Comparison of ENCODE assay signal across 13 mouse cellular contexts in the genomic region with DNA sequence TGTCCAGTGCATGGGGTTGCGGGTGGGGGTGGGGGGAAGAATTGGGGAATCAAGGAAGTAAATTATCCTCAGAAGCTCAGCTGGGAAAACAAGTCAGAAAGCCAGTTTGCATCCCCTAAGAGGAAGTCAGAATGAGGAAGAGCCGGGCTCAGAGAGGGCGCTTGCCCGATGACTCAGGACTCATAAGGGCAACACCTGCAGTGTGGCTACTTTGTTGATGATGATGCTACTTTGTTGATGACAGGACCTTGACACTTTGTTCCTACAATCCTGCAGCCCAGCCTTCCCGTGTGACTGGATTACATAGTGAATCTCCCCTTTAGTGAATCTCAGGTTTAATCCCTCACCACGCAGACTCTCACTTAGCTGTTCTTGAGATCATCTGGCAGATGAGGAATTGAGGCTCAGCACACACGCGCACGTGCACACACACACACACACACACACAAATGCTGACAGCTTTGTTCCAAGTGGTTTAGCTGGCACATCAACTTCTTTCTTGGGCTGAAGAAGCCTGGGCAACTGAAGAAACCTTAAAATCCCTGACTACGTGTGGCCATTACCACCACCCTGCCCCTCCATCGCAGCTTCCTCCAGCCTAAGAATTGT. TPM values are rescaled to one million over a fixed set of nuclear protein-coding genes. Genes with fewer than 3 reads are reported as not detected.
DNase-seq lines count a peak whose midpoint lies in the region; ATAC-seq and TF ChIP-seq lines count a peak whose summit lies in the region.
"Had no signal": no experiment of that assay in that cellular context is flagged by ENCODE, and none has a peak within 500 bp of the region (broad histone marks: within the 10 kb centered on the region; RNA-seq: fewer than 3 reads in every experiment).

No protein-coding gene starts in this region.

- peak; percentile 96 for ATAC-seq in megakaryocyte, adult 5-6 weeks (ENCODE audit: poor library complexity, severe bottlenecking)
- ATAC-seq: activated CD4-positive, CD25-positive, alpha-beta regulatory T cell, adult 4 months had no signal

- intact Hi-C loops in left cerebral cortex, adult 2 months (cut with DNase I) = no loop called here

- peak; percentile 25 for DNase-seq in kidney, adult 9 months
- DNase-seq in kidney, postnatal 25 days = no peak
- DNase-seq in A20 (ENCODE audit: low read depth, low spot score) = peak; percentile 79
- DNase-seq in left cerebral cortex, adult 2 months (ENCODE audit: extremely low spot score in 1 of 2, low spot score in 2 of 2) = no peak
- DNase-seq in testis, postnatal 14 days (ENCODE audit: low spot score) = no peak
- no peak for DNase-seq in embryo, embryonic 10 days (ENCODE audit: low spot score)
- DNase-seq: right cerebral cortex, postnatal 25 days had no signal

- peak overlapping the region; percentile 59 for H3K27ac ChIP-seq in brown adipose tissue, adult 24 weeks (replicated peaks; ENCODE audit: low read depth, low read length)
- no peak overlapping the region; the same call in 1 of the 2 replicates for H3K27ac ChIP-seq in left cerebral cortex, adult 2 months
- H3K27ac ChIP-seq: embryonic facial prominence, embryonic 12.5 days had no signal

- TF ChIP-seq CTCF in left cerebral cortex, adult 2 months (IDR thresholded peaks at IDR 0.05) = no peak

- H3K4me1 ChIP-seq in brown adipose tissue, adult 24 weeks (ENCODE audit: control insufficient read depth, insufficient read depth, insufficient read length, low read length) = peaks cover 55% of the 10 kb centered on the region

- H3K4me3 ChIP-seq in brown adipose tissue, adult 24 weeks (ENCODE audit: insufficient read depth, low read depth, low read length) = no peak overlapping the region
- H3K4me3 ChIP-seq in left cerebral cortex, adult 2 months = no peak overlapping the region
- H3K4me3 ChIP-seq: embryonic facial prominence, embryonic 12.5 days; heart, embryonic 15.5 days; myocyte had no signal

RNA-seq across cellular contexts. Expression of a gene that starts 18.1 kb away (rescaled TPM):
- 28.6 and 39.1 TPM in 2 replicates for polyA plus RNA-seq in brown adipose tissue, adult 24 weeks (2012; ENCODE audit: insufficient read depth, insufficient read length, missing spikeins)
- 37.6 and 38.3 TPM in 2 replicates for total RNA-seq in megakaryocyte, adult 5-6 weeks (2015)
- total RNA-seq in megakaryocyte, adult 5-6 weeks (2017) = 15.8 and 18.2 TPM in 2 replicates
- total RNA-seq in left cerebral cortex, adult 2 months (2021) = 10 to 100 TPM; 36.8 to 42.1 TPM

RNA-seq across cellular contexts. Expression of a gene that starts 18.4 kb away (rescaled TPM):
- not detected in 2 replicates for polyA plus RNA-seq in brown adipose tissue, adult 24 weeks (2012; ENCODE audit: insufficient read depth, insufficient read length, missing spikeins)
- total RNA-seq in megakaryocyte, adult 5-6 weeks (2015) = 0.18 and 0.98 TPM in 2 replicates
- total RNA-seq in megakaryocyte, adult 5-6 weeks (2017) = 0.11 and 0.45 TPM in 2 replicates
- total RNA-seq in left cerebral cortex, adult 2 months (2021) = under 1 TPM; 0.47 to 0.75 TPM

RNA-seq across cellular contexts. Expression of a gene that starts 42.0 kb away (rescaled TPM):
- 11.3 and 15.3 TPM in 2 replicates for polyA plus RNA-seq in brown adipose tissue, adult 24 weeks (2012; ENCODE audit: insufficient read depth, insufficient read length, missing spikeins)
- 1.5 and 3.0 TPM in 2 replicates for total RNA-seq in megakaryocyte, adult 5-6 weeks (2015)
- 2.2 and 3.2 TPM in 2 replicates for total RNA-seq in megakaryocyte, adult 5-6 weeks (2017)
- 10 to 100 TPM; 29.5 to 29.9 TPM for total RNA-seq in left cerebral cortex, adult 2 months (2021)

RNA-seq across cellular contexts. Expression of a gene that starts 42.1 kb away (rescaled TPM):
- 10.3 and 13.0 TPM in 2 replicates for polyA plus RNA-seq in brown adipose tissue, adult 24 weeks (2012; ENCODE audit: insufficient read depth, insufficient read length, missing spikeins)
- 7.7 and 7.9 TPM in 2 replicates for total RNA-seq in megakaryocyte, adult 5-6 weeks (2015)
- total RNA-seq in megakaryocyte, adult 5-6 weeks (2017) = 21.3 and 22.6 TPM in 2 replicates
- 10 to 100 TPM; 38.6 to 41.0 TPM for total RNA-seq in left cerebral cortex, adult 2 months (2021)

RNA-seq across cellular contexts. Expression of a gene that starts 59.4 kb away (rescaled TPM):
- polyA plus RNA-seq in brown adipose tissue, adult 24 weeks (2012; ENCODE audit: insufficient read depth, insufficient read length, missing spikeins) = 4.3 and 5.7 TPM in 2 replicates
- 31.7 and 36.8 TPM in 2 replicates for total RNA-seq in megakaryocyte, adult 5-6 weeks (2015)
- 44.1 and 60.5 TPM in 2 replicates for total RNA-seq in megakaryocyte, adult 5-6 weeks (2017)
- total RNA-seq in left cerebral cortex, adult 2 months (2021) = 1 to 10 TPM; 4.5 to 7.5 TPM

Comparison
In these comparisons a context has a peak if more than half of its experiments do, and no peak if none do; other contexts are left out.
1. DNase-seq: peak in kidney, adult 9 months (single experiment) and A20 (single experiment); none in kidney, postnatal 25 days (0 of 2), left cerebral cortex, adult 2 months (0 of 2), testis, postnatal 14 days (single experiment) and embryo, embryonic 10 days (single experiment).
2. RNA of a gene that starts 42.0 kb away (total RNA-seq): 29.5 to 29.9 TPM in left cerebral cortex, adult 2 months; 1.5 to 3.2 TPM in megakaryocyte, adult 5-6 weeks; every median in the first group is over 4 times any median in the second.